Mouse (Mus musculus): ENCODE results near the gene Ssu2.

Ssu2 gene

DNA sequence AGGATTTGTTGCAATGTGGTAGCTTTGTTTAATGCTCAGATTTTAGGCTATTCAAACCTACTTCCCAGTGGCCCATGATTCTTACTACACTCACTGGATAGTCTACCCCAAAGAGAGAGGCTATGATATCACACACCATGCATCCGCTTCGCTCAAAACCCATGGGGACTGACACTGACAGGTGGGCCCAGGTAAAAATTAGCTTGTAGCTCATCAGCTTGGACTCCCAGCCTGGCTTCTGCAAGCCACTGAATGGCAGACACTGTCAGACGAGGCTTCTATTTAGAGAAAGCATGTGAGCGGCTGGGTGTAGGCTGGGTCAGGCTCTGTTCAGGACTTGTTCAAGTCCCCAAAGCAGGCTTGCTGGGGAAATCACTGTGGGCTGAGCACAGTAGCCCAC lies 37.4 kb downstream of the Ssu2 start:
- DNase-seq (ENCODE audit: low spot score in 2 of 2): no peak

- no peak for DNase-seq (ENCODE audit: low spot score in 2 of 2)
These were observed 48.8 kb downstream of the Ssu2 start for GRCm38 (mm10) chr6:112339016-112339415.

DNA sequence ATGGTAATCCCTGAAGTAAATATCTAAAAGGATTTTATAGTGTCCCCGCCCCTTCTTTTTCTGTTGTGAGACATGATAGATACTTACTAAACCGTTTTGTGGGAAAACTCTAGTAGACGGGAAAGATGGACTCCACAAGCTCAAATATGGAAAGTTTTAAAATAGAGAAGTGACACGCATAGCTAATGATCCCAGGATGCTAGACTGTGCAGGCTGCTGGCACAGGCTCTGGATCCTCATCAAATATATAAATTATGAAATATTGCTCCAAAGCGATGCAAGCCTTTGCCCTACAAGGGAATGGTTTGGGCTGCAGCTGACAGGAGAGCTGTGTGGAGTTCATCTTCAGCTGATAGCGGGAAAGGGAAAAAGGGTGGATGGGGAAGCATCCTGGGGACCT lies 50.2 kb downstream of the Ssu2 start:
- no peak for DNase-seq (ENCODE audit: low spot score in 2 of 2)

DNA sequence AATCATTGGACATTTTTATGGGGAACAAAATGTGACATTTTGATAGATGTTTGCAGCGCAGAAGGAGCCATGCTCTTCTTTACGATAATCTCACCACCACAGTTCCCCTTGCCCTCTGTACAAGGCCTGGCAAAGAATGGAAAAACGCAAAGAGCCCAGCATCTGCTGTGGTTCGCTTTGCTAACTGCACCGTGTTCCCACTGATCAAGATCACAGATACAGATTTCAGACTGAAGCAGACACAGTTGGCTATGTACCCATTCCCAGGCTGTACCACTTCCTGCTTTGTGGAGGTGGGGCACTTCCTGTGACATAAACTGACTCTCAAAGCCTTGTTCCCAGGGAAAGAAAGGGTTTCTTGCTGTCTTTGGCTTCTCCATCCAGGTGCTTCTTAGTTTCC lies 53.9 kb downstream of the Ssu2 start:
- no peak for DNase-seq (ENCODE audit: low spot score in 2 of 2)

DNA sequence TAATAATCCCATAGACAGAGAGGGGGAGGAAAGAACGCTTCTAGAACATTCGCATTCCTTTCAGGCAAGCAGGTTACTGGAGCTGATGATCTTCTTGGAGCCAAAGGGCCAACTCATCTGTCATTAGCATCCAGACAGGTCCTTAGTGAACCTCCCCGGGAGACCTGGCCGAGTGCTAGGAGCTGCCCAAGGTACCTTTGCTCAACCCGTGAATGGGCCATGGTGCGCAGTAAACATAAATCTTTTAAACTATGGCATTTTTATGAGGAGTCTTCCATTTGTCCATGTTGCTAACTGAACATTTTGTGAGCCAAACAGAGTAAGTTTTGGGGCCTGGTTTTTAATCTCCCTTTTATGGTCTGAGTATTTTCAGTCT lies 56.6 kb downstream of the Ssu2 start:
- no peak for DNase-seq (ENCODE audit: low spot score in 2 of 2)

DNA sequence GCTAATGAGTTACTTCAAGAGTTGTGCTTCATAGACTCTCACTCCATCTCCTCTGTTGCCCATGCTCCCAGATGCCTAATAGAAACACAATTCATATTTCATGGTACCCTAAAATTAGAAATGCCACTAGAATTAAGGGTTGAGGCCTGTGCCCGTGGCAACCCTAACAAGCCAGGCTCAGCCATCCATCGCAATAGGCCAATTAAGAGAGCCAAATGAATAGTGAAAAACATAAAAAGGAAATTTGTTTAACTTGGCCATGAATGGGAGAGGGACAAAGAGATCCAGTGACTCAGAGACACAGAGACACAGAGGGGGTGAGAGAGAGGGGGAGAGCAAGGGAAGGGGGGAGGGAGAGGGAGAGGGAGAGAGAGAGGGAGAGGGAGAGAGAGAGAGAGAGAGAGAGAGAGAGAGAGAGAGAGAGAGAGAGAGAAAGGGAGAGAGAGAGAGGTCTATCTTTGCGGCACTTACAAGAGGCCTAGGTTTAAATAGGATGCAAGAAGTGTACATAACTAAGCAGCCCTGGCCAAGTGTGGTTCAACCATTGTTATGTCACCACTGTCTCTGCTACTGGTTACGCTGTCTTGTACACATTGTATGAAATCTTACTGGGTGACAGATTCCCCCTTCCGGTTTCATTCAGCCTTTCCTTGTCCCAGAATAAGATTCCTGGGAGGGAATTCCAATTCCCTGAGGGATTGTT lies 57.2 kb downstream of the Ssu2 start:
- DNase-seq (ENCODE audit: low spot score in 2 of 2): no peak

GRCm38 (mm10) chr6:112327793-112328192 lies 60.0 kb downstream of the Ssu2 start:
- no peak for DNase-seq (ENCODE audit: low spot score in 2 of 2)

DNA sequence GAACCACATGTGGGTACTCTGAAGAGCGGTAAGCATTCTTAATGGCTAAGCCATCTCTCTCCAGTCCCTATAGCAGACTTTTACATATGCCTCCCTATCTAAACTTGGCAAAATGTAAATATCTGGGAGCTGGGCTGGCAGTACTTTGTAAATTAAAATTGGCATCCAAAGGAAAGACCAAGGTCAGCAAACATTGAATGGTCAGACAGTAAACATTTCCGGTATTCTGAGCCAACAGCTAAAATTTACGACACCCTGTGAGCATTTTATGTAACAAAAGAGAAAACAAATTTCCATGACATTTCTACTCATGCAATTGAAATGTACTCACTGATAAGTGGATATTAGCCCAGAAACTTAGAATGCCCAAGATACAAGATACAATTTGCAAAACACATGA lies 62.6 kb downstream of the Ssu2 start:
- no peak for DNase-seq (ENCODE audit: low spot score in 2 of 2)

GRCm38 (mm10) chr6:112322916-112323315 lies 64.9 kb downstream of the Ssu2 start:
- no peak for DNase-seq (ENCODE audit: low spot score in 2 of 2)

DNA sequence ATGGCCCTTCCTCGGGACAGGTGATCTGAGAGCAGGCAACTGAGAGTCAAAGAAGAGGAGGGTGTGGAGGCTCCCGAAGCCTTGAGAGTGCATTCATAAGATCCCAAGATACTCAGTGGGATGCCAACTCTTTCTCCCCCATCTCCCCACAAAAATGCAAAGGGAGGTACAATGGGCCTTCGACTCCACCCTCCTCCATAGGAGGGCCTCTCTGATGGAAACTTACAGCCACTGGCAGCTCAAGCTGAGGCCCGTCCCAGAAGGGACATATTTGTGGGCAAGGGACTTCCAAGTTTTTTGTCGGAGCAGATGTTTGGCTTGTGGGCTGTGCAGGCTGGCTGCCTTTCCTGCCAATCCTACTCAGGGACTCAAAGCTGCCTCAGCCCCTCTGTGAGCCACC lies 67.1 kb downstream of the Ssu2 start:
- no peak for DNase-seq (ENCODE audit: low spot score in 2 of 2)

DNA sequence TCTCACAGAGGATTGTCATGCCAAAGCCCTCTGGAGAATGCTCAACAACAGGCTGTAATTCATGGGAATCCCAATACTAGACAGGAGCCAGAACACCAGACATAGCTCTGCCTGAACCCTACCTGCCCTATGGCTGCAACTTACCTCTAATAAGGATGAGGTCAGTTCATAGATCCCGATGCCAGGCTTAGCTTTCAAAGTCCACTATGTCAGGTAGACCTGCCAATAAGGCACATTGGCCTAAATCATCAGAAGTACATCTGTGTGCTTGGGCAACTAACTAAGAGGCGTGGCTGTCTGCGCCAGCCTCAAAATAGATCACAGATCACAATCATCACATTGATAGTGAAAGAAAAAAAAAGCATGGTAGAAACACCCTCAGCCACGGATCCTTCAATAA lies 68.4 kb downstream of the Ssu2 start:
- DNase-seq (ENCODE audit: low spot score in 2 of 2): no peak

DNA sequence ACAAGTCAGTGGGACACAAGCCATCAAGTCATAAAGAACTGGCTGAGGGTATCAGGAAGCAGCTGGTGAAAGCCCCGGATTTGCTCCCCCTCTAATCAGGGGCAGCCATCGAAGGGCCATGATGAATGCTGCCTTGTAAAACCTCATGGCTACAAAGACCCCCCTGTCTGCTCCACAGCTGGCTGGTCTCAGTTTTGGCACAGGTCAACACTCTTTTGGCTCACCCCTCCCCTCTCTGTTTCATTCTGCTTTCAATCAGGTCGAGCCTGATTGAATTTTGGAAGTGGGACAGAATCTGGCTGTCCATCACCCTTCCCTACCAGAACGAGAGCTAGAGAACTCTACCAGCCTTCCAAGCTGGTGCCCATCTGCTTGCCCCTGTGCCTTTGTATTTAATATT lies 76.4 kb downstream of the Ssu2 start:
- DNase-seq (ENCODE audit: low spot score in 2 of 2): no peak

GRCm38 (mm10) chr6:112309330-112309938 lies 78.4 kb downstream of the Ssu2 start:
- DNase-seq (ENCODE audit: low spot score in 2 of 2): no peak

Data from right cerebral cortex, postnatal 36 days (tissue).